Mouse (Mus musculus) left cerebral cortex, postnatal 4 days (tissue): ENCODE measurements around the gene Rapgefl1. TPM values are rescaled to one million over a fixed set of nuclear protein-coding genes. Genes with fewer than 3 reads are reported as not detected.

Experiments
- DNase-seq: peaks from one replicate; pipeline ENCODE4 v3.0.0-alpha.2; 2022
- intact Hi-C: fragments of 180-260 bp; cut with DNase I; formaldehyde crosslinking; loops from one replicate; pipeline ENCODE4 v1.15.1; 2025
- total RNA-seq, 2 experiments: library from RNA; stranded (reverse); gene quantifications; 2 replicates each; pipeline ENCODE4 v1.2.3; 2021

The Rapgefl1 gene
- 10 to 100 TPM; 87.3 to 91.8 TPM for total RNA-seq

DNA sequence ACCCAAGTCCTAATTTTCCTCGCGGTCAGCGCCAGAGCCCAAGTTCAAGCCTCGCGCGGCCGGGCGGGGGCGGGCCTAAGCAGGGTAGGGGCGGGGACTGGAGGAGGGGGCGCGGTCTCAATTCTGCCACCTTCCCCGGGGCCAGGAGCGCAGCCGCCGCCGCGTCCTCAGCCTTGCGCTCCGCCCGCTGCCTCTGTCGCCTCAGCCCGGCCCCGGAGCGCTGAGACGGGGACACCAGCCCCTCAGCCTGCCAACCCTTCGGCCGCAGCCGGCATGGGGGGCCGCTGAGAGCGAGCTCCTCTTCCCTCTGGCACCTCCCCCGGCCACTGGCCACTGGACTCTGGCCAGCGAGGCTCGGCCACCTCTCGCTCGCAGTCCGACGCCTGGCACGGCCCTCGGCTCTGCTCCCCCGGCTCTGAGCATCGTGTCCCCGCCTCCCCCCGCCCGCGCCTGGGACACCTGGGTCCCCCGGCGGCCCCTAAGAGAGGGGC lies at the start of gene Rapgefl1:
TSS of gene Rapgefl1 (plus strand) at position 135 of the 491 bp plus-strand sequence.
- intact Hi-C loops: no loop called here
- peak; percentile 86 for DNase-seq

DNA sequence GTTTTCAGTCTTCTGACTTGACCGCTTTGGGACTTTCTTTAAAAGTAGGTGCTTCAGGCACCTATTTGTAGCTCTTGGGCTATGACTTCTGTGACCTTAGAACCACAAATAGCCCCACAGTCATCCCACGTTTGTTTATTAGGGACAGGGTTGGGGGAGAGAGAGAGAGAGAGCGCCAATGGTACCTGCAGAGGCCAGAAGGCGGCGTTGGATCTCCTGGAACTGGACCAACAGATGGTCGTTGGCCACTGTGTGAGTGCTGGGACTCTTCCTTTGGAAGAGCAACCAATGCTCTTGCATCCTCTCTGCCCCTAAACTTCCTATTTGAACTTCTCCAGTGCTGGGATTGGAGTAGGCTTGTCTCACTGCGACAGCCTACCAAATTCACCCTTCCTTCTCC lies 49.4 kb upstream of the Rapgefl1 start:
- DNase-seq: no peak
- intact Hi-C loops: loop anchor here (2.0 to 5.0 kb wide), 3 partner anchors 44 to 85 kb away; partner anchors contain the start of gene Csf3

DNA sequence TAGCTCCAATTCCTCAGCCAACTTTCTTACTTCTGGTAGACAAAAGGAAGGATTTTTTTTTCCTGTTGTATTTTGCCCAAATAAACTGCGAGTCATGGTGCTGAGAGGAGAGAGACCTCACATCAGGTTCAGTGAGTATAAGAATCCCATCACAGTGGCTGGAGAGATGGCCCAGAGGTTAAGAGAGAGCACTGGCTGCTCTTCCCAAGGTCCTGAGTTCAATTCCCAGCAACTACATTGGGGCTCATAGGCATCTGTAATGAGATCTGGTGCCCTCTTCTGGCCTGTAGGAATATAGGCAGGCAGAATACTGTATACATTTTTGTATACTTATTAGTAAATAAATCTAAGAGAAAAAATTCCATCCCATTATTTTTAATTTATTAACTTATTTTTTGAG lies 48.9 kb upstream of the Rapgefl1 start:
- DNase-seq: no peak
- intact Hi-C loops: loop anchor here (2.0 to 5.0 kb wide), 3 partner anchors 45 to 85 kb away; partner anchors contain the start of gene Csf3

DNA sequence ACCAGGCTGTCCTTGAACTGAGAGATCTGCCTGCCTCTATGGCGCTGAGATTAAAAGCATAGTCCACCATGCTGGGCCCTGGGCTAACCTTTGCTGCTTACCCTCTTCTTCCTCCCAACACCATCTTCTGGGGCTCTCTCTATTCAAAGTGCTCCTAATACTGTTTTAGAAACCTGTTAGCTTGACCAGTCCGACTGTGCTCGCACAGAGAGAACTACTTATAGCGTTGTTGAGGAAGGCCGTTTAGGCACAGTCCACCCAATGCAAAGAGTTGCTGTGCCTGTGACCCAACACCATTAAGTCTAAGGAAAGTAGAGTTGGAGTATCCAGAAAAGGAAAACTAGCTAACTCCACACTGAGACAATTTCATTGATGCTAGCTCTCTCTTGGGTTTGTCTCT lies 48.4 kb upstream of the Rapgefl1 start:
- intact Hi-C loops: loop anchor here (5.0 kb wide), 1 partner anchor 86 kb away; the partner anchor contains the start of gene Csf3
- no peak for DNase-seq

DNA sequence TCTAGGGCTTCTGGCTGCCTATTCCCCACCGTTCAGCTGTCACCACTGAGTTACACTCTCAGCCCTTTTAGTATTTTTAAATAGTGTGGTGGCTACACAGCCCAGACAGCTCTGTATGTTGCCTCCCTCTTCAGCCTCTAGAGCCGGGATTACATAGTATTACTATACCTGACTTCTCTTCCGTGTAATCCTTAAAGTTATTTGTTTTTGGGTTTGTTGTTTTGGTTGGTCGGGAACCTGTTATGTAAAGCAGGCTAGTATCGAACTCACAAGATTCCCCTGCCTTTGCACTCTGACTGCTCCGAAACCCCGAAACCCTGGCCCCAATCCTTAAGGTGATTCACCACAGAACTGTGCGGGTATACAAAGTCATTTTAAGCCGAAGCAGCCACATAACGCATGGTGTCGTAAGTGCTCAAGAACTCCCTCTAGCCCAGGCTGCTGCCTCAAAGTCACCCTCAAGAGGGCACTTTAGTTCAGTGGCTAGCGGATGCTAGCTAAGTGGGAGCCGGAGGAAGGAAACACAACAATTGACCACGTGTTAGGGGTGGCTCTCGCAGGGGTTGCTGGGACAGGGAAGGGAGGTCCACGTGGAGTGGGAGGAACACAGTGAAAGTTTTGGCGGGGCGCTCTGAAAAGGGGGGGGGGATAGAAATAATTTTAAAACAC lies 47.9 kb upstream of the Rapgefl1 start:
- intact Hi-C loops: loop anchor here (5.0 kb wide), 1 partner anchor 86 kb away; the partner anchor contains the start of gene Csf3
- peak; percentile 86 for DNase-seq

DNA sequence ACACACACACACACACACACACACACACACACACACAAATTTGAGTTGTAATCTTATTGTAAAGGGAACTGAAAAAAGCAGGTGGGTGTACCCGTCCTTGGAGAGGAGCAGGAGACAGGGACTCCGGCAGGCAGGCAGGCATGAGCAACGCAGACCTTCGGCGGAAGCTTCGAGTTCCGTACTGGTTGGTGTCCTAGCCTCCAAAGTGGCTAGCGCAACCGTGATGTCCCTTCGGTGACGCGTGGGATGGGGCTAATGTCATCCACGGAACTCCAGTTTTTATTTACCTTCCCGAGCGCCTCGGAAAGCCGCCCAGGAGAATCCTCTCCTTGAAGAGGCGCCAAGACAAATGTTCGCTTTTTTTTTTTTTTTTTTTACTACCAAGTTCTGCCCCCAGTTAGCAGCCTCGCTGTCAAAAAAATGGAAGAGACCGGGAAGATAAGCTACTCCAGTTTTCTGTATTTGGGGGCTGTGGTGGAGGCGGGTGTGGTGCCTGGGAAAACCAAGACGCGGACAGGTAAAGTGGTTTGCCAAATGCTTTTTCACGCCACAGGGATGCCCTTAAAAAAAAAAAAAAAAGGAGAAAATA lies 47.3 kb upstream of the Rapgefl1 start:
- intact Hi-C loops: loop anchor here (5.0 kb wide), 1 partner anchor 87 kb away; the partner anchor contains the start of gene Csf3
- no peak for DNase-seq

DNA sequence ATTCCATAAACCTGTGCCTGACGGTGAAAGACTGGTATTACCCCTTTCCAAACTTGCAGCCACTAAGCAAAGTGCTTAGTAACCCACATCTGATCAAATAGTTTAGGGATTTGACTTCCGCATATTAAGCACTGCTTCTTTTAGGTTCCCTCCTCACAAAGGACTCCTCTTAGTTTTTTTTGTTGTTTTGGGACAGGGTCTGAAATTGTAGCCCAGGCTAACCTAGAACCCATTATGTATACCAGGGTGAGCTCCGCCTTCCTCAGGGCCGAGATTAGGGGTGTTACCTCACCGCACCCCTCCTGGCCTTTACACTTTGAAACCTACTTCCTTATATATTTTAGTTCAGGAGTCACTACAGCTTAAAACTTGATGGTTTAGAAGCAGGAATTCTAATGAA lies 46.8 kb upstream of the Rapgefl1 start:
- DNase-seq: no peak

DNA sequence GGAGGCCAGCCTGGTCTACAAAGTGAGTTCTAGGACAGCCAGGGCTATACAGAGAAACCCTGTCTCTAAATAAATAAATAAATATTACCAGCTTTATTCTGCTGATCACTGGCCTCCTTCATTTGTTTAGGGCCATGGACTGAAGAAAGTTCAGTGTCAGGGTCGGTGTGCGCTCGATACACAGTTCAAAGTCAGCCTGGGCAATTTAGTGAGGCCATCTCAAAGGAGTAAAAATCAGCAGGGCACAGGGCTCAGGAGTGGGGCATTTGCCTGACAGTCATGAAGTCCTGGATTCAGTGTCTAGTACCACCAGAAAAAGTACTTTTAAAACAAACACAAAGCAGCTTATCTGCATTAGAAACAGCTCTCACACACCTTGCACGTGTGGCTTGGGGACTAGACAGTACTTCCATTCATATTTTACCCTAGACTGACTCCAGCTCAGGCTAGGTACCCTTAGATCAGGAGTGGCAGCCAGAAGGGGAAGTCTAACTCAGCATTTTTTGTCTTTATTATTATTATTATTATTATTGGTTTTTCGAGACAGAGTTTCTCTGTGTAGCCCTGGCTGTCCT lies 45.9 kb upstream of the Rapgefl1 start:
- DNase-seq: no peak
- intact Hi-C loops: no loop called here

More for the DNA sequence above, 46.8 kb upstream of the Rapgefl1 start:
- intact Hi-C loops: loop anchor here (5.0 kb wide), 1 partner anchor 88 kb away; the partner anchor contains the start of gene Csf3

DNA sequence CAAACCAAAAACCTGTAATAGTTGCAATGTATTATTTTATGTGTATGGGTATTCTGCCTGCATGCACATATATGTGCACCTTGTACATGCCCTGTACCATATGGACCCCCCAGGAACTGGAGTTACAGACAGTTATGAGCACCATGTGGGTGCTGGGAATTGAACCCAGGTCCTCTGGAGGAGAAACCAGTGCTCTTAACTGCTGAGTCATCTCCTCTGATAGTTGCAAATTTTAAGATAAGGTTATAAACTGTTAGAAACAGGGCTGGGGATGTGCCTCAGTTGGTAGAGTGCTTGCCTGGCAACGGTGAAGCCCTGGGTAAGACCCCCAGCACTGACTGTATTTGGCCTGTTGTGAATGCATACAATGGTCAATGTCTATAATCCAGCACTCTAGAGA lies 45.1 kb upstream of the Rapgefl1 start:
- DNase-seq: no peak
- intact Hi-C loops: no loop called here

DNA sequence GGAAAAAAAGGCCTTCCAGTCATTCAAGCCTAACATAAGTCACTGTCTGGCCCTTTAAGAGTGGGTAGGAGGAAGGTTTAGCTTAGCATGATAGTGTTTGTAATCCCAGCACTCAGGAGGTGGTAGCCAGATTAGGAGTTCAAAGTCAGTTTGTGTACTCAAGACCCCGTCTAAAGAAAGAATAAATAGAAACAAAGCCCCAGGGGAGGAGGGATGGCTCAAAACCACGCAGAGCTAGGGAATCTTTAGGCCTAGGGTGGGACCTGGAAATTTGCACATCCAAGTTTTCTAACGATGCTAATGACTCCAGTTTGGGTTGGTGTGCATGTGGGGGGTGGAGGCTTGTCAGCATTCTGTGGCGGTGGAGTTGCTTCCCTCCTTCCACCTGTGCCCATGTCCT lies 44.5 kb upstream of the Rapgefl1 start:
- intact Hi-C loops: no loop called here
- DNase-seq: no peak

DNA sequence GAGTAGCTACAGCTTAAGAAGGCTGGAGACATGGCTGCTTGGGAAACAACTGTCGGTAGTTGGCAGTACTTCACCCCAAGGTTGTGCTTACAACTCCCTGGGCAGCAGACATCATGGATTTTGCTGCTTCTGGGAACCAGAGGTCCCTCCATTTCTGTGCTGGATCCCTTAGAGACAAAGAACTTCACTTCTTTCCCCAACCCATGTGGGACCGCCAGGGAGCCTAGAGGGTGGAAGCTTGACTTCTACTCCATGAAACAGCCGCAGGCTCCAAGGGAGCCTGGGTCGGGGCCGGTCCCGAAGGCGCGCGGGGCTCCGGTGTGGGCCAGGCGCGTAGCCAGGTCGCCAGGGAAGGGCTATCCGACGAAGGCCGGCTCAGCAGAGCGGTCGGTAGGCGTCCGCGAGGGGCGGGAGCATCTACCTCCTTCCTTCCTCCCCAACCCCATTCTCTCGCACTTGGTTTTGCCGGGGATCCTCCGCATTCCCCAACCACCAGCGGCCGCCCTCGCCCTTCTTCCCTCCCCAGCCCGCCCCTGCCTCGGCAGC lies 42.0 kb upstream of the Rapgefl1 start:
- intact Hi-C loops: no loop called here
- DNase-seq: no peak

DNA sequence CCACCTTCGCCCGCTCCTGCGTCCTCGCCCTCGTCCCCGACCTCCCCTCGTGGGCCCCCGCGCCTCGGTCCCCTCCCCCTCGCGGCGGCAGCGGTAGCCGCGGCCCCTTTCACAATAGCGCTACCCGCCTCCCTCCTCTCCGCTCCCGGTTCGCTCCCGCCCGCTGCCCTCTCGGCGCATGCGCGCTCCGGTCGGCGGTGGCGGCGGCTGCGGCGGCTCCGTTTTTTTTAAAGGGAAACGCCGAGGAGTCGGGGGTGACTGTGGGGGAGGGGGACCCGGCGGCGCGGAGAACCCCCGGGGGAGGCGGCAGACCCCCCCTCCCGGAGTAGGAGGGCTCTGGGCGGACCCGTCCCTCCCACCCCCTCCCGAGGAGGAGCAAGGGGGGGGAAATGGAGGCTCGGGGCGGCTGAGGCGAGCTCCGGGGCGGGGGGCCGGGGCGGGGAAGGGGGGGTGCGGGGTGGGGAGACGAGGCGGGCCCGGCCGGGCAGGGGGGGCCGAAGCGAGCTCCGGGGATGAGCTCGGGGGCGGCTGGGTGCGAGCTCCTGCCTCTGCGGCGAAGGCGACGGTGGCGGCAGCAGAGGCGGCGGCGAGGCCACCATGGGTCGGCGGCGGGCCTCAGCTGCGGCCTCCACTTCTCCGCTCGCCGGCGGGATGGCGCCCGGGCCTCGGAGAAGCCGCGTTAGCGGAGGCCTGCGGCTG lies 41.4 kb upstream of the Rapgefl1 start, which contains the start of gene Msl1:
TSS of gene Msl1 (plus strand) at position 502 of the 699 bp plus-strand sequence.
- intact Hi-C loops: no loop called here
- DNase-seq: peak; percentile 91

DNA sequence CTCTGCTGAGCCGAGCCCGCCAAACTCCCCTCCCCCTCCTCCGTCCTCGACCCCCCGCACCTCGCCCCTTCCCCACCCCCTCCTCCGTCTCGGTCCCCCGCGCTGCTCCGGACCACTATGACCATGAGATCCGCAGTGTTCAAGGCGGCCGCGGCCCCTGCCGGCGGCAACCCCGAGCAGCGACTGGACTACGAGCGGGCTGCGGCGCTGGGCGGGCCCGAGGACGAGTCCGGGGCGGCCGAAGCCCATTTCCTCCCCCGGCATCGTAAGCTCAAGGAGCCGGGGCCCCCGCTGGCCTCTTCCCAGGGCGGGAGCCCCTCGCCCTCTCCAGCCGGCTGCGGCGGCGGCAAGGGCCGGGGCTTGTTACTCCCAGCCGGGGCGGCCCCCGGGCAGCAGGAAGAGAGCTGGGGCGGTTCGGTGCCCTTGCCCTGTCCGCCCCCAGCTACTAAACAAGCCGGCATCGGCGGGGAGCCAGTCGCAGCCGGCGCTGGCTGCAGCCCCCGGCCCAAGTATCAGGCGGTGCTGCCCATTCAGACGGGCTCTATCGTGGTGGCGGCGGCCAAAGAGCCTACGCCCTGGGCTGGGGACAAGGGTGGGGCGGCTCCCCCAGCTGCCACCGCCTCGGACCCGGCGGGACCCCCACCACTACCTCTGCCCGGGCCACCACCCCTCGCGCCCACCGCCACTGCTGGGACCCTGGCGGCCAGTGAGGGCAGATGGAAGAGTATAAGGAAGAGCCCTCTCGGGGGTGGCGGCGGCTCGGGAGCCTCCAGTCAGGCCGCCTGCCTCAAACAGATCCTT lies 40.7 kb upstream of the Rapgefl1 start:
- intact Hi-C loops: no loop called here
- DNase-seq: peak; percentile 65

DNA sequence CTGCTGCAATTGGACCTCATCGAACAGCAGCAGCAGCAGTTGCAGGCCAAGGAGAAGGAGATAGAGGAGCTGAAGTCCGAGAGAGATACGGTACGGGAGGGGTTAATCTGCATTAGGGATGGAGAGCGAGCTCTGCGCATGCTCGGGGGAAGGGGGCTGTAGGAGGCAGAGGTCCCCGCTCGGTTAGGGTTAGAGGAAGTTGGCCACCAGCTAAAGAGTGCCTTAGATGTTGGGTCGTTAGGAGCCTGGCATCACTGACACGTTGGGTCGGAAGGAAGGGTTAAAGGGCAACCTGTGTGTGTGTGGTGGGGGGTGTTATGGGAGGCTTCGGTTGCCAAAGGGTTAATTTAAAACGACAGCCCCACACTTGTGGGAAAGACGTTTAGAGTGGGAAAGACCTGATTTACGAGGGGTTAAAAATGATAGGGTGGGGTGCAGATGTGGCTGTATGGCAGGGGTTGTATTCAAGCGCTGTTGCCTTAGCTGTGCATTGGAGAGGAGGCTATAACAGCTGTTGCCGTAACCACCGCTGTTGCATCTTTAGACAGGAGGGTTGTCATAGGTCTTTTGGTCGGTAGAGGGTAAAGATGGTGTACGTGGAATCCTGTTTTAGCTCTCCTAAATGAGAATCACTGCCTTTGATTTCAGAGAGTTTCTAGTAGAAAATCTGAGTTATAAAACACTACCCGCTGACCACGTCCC lies 39.9 kb upstream of the Rapgefl1 start:
- intact Hi-C loops: no loop called here
- DNase-seq: peak; percentile 81

DNA sequence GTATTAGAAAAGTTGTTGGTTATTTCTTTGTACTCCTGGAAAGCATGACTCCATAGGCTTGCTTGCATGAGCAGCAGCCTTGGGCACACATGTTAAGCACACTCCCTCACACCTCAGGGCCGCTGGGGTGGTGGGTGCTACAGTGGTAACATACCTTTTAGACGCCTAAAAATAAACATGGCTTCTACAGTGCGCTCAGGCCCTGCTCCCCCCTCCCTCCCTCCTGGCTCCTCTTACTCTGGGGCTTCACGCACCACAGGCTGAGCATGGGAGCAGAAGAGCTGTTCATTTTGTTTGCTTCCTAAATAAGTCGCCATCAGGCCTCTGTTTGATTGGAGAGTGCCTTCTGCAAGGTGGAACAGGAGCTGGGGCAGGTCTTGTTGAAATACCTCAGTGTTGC lies 39.3 kb upstream of the Rapgefl1 start:
- no peak for DNase-seq
- intact Hi-C loops: no loop called here

DNA sequence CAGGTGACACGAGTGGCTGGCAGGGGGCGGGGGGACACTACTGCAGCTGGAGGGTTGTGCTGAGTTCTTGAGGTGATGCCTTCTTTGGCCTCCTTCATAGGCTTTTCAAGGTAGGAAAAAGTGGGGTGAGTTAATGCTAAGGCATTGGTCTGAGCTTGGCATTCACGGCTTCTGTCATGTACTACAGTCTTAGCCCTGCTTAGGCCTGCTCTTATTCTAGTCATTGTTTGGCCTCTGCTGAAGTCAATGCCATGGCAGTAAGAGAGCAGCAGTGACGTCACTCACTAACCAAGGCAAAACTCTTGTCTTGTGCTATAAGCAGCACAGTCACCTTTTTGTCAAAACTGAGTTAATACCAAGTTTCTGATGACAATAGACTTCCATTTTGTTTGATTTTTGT lies 38.7 kb upstream of the Rapgefl1 start:
- intact Hi-C loops: no loop called here
- DNase-seq: no peak

DNA sequence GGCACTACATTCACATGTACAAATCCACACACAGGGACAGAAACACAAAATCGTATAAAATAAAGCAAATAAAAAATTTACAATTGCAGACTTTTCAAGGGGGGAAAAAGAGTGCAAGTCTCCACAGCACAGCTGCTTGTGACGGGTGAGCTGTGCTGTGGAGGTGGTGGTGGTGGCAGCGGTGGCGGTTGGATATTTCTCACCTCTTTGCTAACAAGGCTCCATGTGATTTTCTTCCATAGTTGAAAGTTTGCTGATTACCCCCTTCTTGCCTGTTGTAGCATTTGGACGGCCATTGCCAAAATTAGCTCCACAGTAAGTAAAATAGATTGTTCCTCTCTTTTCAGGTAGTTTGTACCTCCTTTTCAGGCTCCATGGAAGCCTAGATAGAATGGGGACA lies 32.0 kb upstream of the Rapgefl1 start, which contains the start of gene Casc3:
TSS of gene Casc3 (plus strand) at position 301 of the 400 bp plus-strand sequence.
- intact Hi-C loops: no loop called here
- DNase-seq: no peak

DNA sequence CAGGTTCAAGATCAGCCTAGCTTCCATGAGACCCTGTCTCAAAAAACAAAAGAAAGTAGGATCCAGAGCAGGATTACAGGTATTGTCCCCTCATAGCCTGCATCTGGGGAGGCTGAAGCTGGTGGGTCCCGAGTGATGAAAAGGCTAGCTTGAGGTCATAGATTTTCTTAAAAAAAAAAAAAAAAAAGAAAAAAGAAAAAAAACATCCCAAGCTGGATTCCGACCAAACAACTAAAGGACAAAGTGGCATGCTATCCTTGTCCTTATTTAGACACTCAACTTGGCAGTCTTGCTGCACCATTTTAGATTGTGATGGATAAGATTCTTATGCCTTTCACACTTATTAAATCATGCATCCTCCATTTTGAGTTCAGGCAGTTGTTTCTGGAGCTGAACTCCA lies 28.2 kb upstream of the Rapgefl1 start:
- no peak for DNase-seq
- intact Hi-C loops: no loop called here
